Mouse (Mus musculus) thymus, postnatal 14 days (tissue): ENCODE measurements around the gene Ssna1.

Source experiments
- DNase-seq: peaks from one replicate; pipeline ENCODE4 v3.0.0; 2021

Ssna1 gene

DNA sequence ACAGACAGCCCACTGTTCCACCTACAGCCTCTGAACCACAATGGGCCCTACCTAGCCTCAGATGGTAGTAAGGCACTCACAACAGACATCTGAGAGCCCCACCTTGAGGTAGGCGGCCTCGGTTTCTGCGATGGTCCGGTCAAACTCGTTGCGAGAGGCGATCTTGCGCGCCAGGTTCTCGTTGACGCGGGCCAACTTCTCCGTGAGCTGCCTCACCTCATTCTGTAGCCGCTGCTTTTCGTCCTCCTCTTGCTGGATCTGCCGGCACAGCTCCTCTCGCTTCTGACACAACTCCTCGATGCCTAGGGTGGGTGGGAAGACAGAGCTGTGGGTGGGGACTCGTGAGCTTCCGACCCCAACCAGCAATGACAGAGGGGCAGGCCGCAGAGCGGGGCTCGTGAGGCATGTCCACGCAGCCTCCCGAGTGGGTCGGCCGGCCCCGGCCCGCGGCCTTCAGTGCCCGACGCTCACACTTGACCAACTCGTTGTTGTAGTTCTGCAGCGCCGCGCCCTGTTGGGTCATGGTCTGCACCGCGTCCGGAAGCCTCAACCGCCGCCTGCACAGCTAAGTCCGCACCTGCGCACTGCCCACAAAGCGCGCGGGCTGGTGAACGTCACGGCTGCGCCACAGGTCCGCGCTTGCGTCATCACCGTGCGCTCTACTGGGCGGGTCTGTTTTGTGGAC is at the start of gene Ssna1, which contains the start of gene Anapc2:
Gene Ssna1, minus strand, starts transcription at position 612 of the 685 bp plus-strand sequence.
Gene Anapc2, plus strand, starts transcription at position 652 of the 685 bp plus-strand sequence.
- peak; percentile 97 for DNase-seq

DNA sequence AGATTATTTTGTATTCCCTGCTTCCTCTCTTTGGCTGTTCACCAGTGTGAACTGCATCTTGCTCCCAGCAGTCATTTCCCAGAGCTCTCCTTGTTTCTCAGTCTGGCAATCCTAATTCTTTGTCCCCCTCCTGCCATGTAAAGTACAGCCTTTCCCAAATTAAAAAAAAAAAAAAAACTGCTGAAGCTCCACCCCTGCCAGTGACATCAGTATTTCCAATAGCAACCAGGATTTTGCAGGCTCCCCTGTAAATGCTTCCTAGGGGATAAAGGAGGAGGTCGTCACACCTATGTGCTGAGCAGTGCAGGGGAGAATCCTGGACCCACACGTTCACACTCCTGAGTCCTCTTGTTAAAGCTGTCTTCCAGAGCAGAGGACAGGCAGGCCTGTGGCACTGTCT is 47.8 kb upstream of the Ssna1 start:
- no peak for DNase-seq

DNA sequence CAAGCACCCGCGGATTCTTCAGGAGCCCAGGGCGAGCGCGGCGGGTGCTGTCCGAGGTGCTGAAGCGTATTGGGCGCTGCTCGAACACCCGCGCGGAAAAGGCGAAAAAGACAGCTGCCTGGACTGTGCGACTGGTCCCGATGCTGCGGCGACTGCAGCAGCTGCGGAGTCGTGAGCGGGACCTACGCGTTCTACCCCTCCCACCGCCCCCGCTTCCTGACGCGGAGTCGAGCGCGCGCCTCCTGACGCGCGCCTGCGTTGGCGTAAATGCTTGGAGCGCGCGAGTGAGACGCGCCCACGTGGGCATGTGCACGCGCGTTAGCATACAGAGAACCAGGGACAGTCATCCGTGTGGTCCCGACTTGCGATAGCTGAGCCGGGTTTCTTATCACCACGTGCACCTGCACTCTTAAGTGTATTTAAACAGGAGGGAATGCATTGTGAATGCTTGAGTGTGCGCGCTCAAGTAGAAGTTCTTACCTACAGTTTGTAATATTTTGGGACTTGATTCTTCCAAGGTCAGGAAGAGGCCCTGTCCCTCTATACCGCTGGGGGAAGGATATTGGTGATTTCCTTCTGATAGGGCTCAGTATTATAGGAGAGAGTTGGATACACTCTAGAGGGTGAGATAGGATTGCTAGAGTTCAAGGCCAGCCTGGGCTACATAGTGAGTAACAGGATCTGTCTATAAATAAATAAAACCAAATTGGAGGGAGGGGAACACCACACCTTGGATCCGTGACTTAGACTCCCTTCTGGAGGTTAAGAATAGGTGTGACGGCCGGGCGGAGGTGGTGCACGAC is 46.9 kb upstream of the Ssna1 start, which contains the start of gene Grin1:
Gene Grin1, minus strand, starts transcription at position 217 of the 803 bp plus-strand sequence.
- DNase-seq: peak; percentile 74

DNA sequence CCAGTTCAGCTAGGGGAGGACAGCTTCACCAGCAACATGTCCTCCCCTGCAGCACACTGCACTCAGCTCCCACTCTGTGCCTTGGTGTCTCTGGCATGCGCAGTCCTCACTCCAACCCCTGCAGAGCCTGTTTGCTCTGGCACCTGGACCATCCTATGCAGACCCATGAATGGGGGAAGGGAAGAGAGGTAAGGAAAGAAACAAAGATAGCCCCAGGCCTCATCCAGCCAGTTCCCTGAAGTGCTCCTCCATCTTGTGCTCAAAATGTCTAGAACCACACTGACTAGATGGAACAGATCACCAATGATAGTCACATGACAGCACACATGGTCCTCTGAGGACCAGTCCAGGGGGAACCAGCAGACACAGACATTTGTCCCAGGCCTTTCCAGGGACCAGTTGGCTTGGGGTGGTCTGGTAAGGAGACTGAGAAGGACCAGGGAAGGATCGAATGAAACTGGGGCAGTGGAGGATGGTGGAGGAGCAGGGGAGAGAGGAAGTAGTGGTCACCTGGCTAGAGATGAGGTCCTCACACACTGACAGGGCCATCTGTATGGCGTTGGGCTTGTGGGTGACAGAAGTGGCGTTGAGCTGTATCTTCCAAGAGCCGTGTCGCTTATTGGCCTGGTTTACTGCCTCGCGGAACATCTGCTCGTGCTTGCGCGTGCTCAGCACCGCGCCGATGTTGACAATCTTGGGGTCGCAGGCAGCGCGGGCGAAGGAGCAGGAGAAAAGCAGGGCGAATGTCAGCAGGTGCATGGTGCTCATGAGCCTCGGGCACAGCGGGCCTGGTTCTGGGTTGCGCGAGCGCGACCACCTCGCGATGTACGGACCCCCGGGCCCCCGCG is 46.1 kb upstream of the Ssna1 start:
- DNase-seq: no peak

DNA sequence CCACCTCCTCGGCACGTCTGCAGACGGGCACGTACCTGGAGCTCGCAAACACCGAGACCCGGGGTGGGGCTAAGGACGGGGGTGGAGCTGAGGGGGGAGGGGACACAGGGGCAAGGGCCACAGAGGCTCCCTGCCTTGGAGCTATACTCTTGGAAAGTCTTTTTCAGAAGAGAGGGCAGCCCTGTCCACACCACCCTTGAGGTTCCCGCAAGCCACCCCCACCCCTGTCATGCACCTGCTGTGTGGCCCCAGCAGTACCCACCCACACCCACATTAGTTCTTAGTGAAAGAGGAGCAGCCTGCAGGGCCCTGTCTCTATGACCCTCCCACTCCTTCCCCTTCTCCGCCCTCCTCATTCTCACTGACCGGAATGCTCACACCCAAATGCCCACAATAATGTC is 39.3 kb upstream of the Ssna1 start:
- DNase-seq: no peak

DNA sequence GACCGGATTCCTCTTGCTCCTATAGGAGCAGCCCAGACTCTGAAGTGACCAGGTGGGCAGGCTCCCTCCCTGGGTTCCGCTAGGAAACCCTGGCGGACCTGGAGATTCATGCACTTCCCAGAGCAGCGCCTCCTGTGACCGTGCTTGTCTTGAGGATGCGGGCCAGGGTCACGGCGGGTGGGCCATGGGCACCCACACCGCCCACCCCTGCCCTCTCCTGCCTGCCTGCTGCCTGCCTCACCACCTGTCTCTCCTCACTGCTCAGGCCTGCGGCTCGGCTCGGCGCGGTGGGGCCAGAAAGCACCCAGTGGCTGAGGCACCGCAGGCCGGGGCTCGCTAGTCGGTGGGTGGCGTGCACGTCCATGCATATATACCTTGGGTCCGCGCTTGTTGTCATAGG is 38.7 kb upstream of the Ssna1 start:
- no peak for DNase-seq

DNA sequence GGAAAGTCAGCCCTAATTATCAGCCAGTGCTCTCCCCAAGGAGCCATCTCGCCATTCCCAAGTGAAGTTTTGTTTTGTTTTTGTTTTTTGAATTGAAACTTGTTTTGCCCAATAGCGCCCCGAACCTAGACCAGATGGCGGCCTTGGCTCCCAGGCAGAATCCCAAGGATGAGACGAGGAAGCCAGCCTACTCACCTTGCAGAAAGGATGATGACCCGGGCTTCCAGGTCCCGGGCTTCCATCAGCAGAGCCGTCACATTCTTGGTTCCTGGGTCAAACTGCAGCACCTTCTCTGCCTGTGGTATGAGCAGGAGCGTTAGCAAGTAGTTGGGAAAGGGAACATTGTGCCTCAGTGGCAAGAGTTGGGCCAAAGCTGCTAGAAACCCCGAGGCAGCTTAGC is 37.9 kb upstream of the Ssna1 start:
- DNase-seq: no peak

DNA sequence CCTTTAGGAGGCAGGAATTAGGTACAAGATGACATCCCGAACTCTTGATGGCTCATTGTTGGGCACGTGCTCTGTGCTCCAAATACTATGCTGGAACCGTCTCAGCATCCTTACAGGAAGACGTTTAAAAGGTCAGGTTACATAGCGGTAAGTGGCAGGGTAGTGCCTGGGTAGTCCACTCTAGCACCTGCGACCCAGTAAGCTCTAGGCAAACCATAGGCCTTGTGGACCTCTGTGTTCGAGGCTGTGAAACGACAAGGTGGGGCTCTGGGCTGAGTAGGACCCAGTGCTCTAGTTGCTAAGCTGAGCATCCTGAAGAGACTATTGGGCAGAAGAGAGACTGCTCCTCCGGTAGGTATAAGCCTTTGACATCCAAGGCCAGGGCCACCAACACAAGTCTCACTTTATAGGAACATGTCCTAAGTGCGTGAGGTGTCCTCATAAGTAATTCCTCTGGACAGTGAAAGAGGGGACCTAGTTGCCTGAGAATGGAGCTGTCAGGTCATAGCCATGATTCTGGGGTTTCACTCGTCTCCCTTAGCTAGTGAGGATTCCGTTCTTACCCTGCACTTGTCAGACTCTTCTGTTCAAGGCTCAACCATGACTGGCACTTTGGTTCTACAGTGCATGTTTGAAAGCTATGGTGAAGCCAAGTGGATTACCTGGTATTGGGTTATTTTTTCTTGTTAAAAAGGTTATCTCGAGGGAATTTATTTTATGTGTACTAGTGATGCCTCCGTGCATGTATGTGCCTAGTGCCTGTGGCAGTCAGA is 33.5 kb upstream of the Ssna1 start:
- DNase-seq: no peak

DNA sequence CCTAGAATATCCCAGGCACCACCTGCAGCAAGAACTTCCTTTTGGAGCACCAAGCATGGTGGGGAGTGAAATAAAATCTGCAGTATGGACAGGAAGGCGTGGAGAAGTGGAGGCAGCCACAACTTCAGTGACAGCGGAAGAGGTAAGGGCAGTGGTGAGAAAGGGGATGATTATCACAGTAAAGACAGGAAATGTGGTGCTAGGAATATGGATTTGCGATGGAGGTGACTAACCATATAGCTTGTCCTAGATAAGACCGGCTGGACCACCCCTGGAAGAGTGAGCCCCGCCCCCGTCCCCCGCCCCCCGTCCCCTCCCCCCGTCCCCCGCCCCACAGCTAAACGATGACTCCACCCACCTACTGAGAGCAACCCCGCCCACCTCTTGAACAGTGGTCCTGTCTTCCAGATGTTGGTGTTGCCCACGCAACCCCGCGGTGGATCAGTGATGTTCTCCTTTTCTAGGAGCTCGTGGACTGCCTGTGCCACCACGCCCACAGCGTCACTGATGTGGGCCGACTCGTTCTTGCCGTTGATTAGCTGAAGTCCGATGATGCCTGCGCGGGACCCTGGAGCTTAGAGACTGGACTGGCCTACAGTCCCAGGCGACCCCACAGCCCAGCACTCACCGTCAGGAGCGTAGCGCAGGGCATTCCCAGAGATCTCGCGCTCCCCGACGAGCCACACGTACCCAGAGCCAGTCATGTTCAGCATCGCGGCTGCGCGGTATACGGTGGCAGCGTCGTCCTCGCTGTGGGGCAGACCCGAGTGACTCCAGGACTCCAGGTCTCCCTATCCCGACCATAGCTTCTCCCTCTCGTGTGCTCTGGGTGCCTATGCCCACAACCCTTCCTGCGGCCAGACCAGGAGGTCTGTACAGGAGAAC is 32.7 kb upstream of the Ssna1 start:
- no peak for DNase-seq

DNA sequence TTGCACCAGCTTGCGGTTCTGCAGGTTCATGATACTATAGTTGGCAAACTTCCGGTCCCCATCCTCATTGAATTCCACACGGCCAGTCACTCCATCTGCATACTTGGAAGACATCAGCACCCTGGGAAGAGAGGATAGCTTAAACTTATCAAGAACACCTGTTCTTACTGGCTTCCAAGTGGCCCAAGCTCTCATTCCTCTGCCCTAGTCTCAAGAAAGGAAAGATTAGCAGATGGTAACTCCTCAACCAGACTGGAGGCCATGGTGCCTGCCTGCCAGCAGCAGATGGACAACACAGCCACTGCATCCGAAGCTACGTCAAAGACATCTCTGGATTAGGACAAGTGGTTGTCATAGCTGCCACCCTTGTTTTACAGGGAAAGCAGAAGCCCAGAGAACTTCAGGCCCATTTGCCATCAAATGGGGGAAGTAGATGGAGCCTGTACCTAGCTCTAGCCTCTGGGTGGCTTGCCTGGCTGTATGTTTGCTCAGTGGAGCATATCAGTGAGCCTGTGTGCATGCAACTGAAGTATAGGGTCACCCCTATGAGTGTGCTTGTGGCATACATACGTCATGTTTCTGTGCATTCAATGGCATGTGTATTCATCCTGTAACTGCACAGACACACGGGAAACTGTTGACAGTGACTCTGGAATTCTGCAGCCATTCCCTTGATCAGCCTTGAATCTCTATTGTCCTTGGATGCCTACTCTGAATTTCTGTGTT is 31.9 kb upstream of the Ssna1 start:
- no peak for DNase-seq

DNA sequence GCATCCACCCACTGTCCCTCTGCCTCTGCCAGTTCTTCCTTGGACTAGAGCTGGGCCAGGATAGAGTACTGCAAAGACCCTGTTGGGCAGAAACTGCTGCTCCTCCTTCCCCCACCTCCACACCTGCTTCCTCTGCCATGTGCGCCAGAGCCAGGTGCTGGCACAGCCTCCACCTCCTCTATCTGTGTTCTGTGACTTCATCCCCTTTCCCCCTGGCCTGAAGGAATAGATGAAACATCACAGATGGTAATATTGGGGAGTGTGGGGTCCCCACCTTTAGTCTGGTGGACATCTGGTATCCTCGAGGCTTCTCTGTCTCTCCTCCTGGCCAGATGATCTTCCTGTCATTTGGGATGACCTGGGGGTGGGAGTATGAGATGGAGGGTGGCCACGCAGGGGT is 31.2 kb upstream of the Ssna1 start:
- DNase-seq: no peak

DNA sequence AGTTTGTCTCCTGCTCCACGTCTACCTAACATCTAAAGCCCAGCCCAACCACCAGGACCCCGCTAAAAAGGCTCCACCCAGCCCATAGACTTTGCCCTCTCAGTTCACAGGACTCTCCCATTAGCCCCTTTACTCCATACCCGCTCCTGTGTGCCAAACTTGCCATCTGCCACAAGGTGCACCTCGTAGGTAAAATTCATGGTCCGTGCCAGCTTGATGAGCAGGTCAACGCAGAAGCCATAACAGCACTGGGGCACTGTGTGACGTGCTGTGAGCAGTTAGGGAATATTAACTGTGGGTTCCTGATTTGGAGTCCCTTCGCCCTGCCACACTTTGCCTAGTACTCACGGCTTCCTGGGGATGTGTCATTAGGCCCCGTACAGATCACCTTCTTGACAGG is 25.8 kb upstream of the Ssna1 start:
- no peak for DNase-seq

DNA sequence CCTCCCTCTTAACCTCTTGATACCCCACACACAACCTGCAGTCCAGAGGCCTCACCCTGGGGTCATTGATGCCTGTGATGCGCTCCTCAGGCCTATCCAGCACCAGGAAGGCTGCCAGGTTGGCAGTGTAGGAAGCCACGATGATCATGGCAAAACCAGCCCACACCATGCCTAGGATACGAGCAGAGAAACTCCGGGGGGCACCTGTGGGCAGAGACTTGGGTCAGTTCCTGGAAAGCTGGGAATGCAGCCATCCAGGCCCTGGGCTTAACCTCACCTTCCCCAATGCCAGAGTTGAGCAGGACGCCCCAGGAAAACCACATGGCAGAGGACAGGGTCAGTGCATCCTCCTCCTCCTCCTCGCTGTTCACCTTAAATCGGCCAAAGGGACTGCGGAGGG is 24.9 kb upstream of the Ssna1 start:
- DNase-seq: no peak

DNA sequence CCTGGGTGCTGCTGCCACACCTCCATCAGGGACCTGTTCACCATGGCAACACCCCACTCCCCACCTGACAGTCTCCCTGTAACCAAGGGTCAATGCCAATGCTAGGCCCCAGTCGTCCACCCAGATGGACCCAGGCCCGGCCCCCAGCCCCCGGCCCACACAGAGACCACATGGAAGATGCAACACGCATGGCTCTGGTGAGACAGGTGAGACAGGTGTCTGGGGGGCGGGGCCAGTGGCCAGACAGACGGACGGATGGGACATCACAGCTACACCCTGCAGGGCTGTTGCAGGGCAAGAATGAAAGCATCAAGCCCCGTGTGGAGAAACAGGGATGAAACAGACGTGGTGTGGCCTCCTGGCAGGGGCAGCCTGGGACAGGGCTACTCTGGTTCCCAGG is 21.5 kb upstream of the Ssna1 start:
- DNase-seq: no peak

DNA sequence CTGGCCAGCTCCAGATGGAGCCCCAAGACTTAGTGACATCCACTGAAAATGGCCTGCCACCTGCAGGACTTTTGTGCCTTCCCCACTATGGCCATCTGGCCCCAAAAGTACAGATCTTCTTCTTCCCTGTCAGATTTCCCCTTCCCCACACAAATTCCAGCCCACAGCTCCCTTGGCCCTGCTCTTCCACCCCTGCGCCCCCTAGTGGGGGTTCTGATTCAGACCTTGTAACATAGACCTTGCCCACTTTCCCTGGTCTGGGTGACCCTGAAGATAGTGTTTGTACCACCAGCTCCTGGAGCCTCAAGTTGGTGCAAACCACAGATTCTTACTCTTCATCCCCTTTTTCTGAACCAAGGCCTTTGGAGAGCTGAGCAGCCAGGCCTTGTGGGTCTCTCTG is 20.6 kb upstream of the Ssna1 start:
- peak; percentile 76 for DNase-seq

DNA sequence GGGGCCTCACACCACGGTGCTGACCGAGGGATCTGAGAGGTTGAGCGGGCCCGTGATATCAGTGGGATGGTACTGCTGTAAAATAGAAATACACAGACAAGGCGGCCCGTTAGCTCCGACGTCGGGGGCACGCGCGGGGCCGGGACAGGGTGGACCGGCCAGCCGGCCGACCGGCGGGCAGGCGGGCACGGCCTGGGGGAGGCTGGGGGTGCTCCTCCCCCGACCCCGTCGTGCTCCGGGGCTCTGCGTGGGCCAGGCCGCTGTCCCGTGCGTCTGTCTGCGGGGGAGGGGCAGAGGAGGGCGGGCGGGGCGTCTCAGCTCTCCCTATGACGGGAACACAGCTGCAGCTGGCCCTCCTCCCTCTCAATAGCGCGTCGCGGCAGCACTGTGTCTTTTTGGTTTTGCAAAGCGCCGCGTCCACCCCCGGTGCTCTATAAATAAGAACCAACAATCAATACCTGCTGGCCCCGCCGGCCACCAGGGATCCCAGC is 19.9 kb upstream of the Ssna1 start:
- DNase-seq: no peak

DNA sequence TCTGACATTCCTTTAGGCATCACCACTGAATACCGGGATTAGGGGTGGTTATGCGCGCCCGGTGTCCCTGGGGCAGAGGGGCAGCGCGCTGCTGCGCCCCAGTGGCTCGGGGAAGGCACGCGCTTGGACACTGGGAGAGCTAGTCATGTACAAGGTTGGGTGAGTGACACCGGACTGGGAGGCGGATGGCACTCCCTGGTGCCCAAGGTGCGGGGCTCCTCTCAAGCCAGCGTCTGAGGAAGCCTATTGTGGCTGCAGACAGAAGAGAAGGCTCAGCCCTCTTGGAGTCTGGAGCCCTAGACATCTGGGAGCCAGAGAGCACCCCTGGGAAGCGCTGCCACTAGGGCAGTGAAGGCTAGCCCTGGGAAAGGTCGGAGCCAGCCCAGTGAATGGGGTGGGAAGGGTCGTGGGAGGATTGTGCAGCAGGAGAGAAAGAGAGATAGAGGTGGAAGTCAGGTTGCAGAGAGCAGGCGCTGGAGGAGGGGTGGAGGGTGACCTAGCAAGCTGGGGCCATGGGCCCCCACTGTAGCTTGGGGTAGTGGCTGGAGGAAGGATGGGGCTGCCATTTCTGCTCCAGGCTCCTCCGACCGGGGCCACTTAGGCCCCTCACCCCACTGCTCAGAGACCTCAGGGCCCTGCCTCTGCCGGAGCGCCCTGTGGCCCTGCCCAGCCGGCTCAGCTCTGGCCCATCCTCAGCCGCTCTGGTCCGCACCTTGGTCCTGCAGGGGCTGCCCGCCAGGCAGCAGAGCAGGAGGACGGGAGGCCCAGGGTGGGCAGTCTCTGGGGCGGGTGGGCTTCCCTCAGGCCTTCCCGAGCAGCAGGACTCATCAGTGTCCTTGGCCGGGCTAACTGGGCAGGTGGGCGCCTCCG is 19.2 kb upstream of the Ssna1 start:
- no peak for DNase-seq

DNA sequence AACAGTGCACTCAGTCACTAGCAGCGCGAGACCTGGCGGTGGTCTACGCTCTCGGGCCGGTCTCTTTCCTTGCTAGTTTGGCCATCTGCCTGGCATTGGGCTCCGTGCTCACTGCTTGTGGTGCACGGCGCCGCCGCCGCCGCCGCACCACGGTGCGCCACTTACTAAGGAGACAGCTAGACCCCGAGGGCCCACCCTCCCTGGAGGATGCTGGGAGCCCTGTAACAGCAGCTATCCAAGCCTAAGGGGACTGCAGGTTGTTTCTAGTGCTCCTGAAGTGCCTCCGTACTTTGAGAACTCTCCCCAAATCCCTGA is 18.5 kb upstream of the Ssna1 start:
- no peak for DNase-seq

DNA sequence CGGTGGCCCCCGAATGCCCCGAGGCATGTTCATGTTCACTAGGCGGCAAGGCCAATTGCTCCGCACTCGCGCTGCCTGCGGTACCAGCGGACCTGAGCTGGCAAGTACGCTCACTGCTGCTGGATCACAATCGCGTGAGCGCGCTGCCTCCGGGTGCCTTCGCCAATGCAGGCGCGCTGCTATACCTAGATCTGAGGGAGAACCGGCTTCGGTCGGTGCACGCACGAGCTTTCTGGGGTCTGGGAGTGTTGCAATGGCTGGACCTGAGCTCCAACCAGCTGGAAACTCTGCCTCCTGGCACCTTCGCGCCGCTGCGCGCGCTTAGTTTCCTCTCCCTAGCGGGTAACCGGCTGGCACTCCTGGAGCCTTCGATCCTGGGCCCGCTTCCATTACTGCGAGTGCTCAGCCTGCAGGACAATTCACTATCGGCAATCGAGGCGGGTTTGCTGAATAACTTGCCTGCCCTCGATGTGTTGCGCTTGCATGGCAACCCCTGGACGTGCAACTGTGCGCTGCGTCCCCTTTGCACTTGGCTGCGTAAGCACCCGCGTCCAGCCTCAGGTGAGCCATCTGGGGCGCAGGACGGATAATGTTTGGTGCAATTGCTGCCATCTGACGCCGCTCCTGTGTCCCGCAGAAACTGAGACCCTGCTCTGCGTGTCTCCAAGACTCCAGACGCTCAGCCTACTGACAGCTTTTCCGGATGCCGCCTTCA is 18.0 kb upstream of the Ssna1 start:
- DNase-seq: no peak
